8 mouse cellular contexts compared by ENCODE assay signal in the genomic region with DNA sequence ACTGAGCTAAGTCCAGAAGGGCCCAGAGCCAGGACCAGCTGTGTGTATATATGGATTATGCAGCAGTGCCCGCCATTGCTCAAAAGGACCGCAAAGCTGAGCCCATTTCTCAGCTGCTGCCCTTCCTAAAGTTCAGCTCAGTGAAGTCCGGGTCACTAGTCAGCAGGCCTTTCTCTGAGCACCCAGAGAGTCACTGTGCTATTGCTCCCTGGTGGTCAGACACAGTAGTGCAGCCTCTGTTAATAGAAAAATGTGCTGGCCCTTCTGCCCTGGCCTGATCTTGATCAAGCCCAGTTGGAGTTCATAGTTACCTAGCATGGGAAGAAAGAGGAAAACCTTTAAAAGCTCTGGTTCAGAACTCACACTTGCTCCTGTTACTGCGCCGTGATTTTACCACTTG. TPM values are rescaled to one million over a fixed set of nuclear protein-coding genes. Genes with fewer than 3 reads are reported as not detected.
A peak's percentile ranks its signal among the peaks of the same experiment; 100 is the strongest.
DNase-seq lines count a peak whose midpoint lies in the region; ATAC-seq and TF ChIP-seq lines count a peak whose summit lies in the region.

No protein-coding gene starts in this region.

- H3K9ac ChIP-seq in intestine, postnatal 0 days (ENCODE audit: low read depth, low read length), result no peak overlapping the region
- no peak overlapping the region for H3K9ac ChIP-seq in intestine, embryonic 15.5 days
- H3K9ac ChIP-seq in MEL (ENCODE audit: control insufficient read depth, low read depth, low read length, poor library complexity, severe bottlenecking), result no peak overlapping the region

- H3K27me3 ChIP-seq in intestine, postnatal 0 days (replicated peaks; ENCODE audit: control insufficient read depth, insufficient read depth, low read length), result no peaks in the 10 kb centered on the region
- H3K27me3 ChIP-seq in intestine, embryonic 15.5 days (replicated peaks), result no peaks in the 10 kb centered on the region
- H3K27me3 ChIP-seq in MEL (ENCODE audit: control insufficient read depth in 1 of 2, insufficient read depth in 2 of 2, low read length in 2 of 2), result peaks cover 0 to 2% of the 10 kb centered on the region in 2 experiments; a peak in 3 of 4 replicates

- TF ChIP-seq CTCF in intestine, postnatal 0 days (IDR thresholded peaks at IDR 0.05; ENCODE audit: low read depth), result peak; percentile 77
- peak; percentile 55 to 73 (median 67) for TF ChIP-seq CTCF in MEL (IDR thresholded peaks at IDR 0.05 in 2 of 3, conservative IDR thresholded peaks at IDR 0.05 in 1 of 3; ENCODE audit: control insufficient read depth in 1 of 3, insufficient read depth in 1 of 3, low read depth in 2 of 3, low read length in 3 of 3, poor library complexity in 1 of 3, severe bottlenecking in 1 of 3)

- no peaks in the 10 kb centered on the region for H3K79me2 ChIP-seq in MEL (ENCODE audit: control insufficient read depth, insufficient read depth, low read length, poor library complexity)

- peak; percentile 41 for TF ChIP-seq RAD21 in MEL (IDR thresholded peaks at IDR 0.05; ENCODE audit: low read depth, low read length)

- H3K4me2 ChIP-seq in intestine, postnatal 0 days (replicated peaks; ENCODE audit: low read depth), result no peak overlapping the region
- no peak overlapping the region for H3K4me2 ChIP-seq in intestine, embryonic 15.5 days (replicated peaks)

- peak; percentile 70 for DNase-seq in B cell, adult 2 months
- DNase-seq in MEL (ENCODE audit: low read depth, low spot score), result peak; percentile 56
- DNase-seq in cerebellum, postnatal 10 days, result peak; percentile 82 to 89
- DNase-seq in large intestine, adult 2 months (ENCODE audit: low read depth, low spot score), result peak; percentile 4
- DNase-seq in retina, adult 2 months (ENCODE audit: low read depth, low spot score), result peak; percentile 49

- TF ChIP-seq EP300 in MEL (IDR thresholded peaks at IDR 0.05; ENCODE audit: low read depth in 1 of 2, low read length in 2 of 2), result no peak

- WGBS in intestine, postnatal 0 days, result 36% methylated on average over 5 of the region's 5 CpGs
- WGBS in intestine, embryonic 15.5 days, result 28% methylated on average over 5 of the region's 5 CpGs
- 47% methylated on average over 5 of the region's 5 CpGs for WGBS in large intestine, adult 2 months

- no peak overlapping the region for H3K4me3 ChIP-seq in intestine, postnatal 0 days (ENCODE audit: low read depth, low read length)
- H3K4me3 ChIP-seq in intestine, embryonic 15.5 days (replicated peaks), result no peak overlapping the region
- no peak overlapping the region for H3K4me3 ChIP-seq in MEL (ENCODE audit: control insufficient read depth in 1 of 2, insufficient read depth in 1 of 2, low read depth in 2 of 2, low read length in 2 of 2)

- H3K9me3 ChIP-seq in intestine, postnatal 0 days (ENCODE audit: control insufficient read depth), result no peaks in the 10 kb centered on the region
- no peaks in the 10 kb centered on the region for H3K9me3 ChIP-seq in intestine, embryonic 15.5 days
- no peaks in the 10 kb centered on the region for H3K9me3 ChIP-seq in MEL (replicated peaks; ENCODE audit: insufficient read depth, low read length)

- no peak for ATAC-seq in intestine, postnatal 0 days
- ATAC-seq in intestine, embryonic 15.5 days, result no peak
- ATAC-seq in erythroid progenitor cell, adult 5-6 weeks (replicated peaks; ENCODE audit: low FRiP score, poor library complexity, severe bottlenecking), result no peak; the same call in 1 of the 2 replicates

- no peaks in the 10 kb centered on the region for H3K4me1 ChIP-seq in intestine, postnatal 0 days (replicated peaks; ENCODE audit: control insufficient read depth, insufficient read depth, low read length)
- H3K4me1 ChIP-seq in intestine, embryonic 15.5 days (replicated peaks), result no peaks in the 10 kb centered on the region
- H3K4me1 ChIP-seq in MEL (ENCODE audit: control insufficient read depth in 1 of 2, insufficient read depth in 2 of 2, low read length in 2 of 2), result no peaks in the 10 kb centered on the region

- TF ChIP-seq POLR2A in MEL (IDR thresholded peaks at IDR 0.05; ENCODE audit: control insufficient read depth in 1 of 2, insufficient read depth in 1 of 2, low read depth in 1 of 2, low read length in 2 of 2, poor library complexity in 1 of 2), result no peak

- no peaks in the 10 kb centered on the region for H3K36me3 ChIP-seq in intestine, postnatal 0 days (ENCODE audit: control insufficient read depth, insufficient read depth)
- H3K36me3 ChIP-seq in intestine, embryonic 15.5 days, result no peaks in the 10 kb centered on the region
- H3K36me3 ChIP-seq in MEL (ENCODE audit: control insufficient read depth in 1 of 2, insufficient read depth in 2 of 2, low read length in 2 of 2), result no peaks in the 10 kb centered on the region

- H3K27ac ChIP-seq in intestine, postnatal 0 days (ENCODE audit: low read depth, low read length), result no peak overlapping the region
- no peak overlapping the region for H3K27ac ChIP-seq in intestine, embryonic 15.5 days
- H3K27ac ChIP-seq in MEL (ENCODE audit: control insufficient read depth, low read depth, low read length), result no peak overlapping the region

TF ChIP-seq in MEL, 35 proteins besides CTCF, POLR2A, EP300 and RAD21:
- TF ChIP-seq MXI1 (IDR thresholded peaks at IDR 0.05; ENCODE audit: low read depth, low read length) (no peak), SMC3 (IDR thresholded peaks at IDR 0.05; ENCODE audit: low read depth, low read length) (peak; percentile 60), ZC3H11A (IDR thresholded peaks at IDR 0.05; ENCODE audit: low read depth, low read length) (0 out of 2 replicates have a peak, but pooled peaks have one; percentile 11), NRF1 (IDR thresholded peaks at IDR 0.05; ENCODE audit: insufficient read depth, low read depth, low read length, poor library complexity, severe bottlenecking) (no peak), GABPA (IDR thresholded peaks at IDR 0.05; ENCODE audit: low read depth, low read length) (no peak)

RNA-seq across cellular contexts. Expression of gene Tmem266, which starts 55.7 kb away (rescaled TPM):
- polyA plus RNA-seq in intestine, postnatal 0 days (2015; fragmentation: Nextera tagmentation; extraction: Ambion mirVana), result 0.16 and 0.21 TPM in 2 replicates
- 0.81 and 1.3 TPM in 2 replicates for polyA plus RNA-seq in intestine, embryonic 15.5 days (2015; fragmentation: Nextera tagmentation; extraction: Ambion mirVana)
- not detected in 2 replicates for total RNA-seq in MEL (2012; rRNA removed)
- polyA plus RNA-seq in MEL (2012; ENCODE audit: insufficient read depth in 1 of 2, insufficient read length in 2 of 2, low read depth in 1 of 2, low replicate concordance in 2 of 2, missing spikeins in 1 of 2), result not detected
- polyA plus RNA-seq in large intestine, adult 2 months (2012; rRNA removed), result 1.1 and 1.3 TPM in 2 replicates
- total RNA-seq in erythroid progenitor cell, adult 5-6 weeks (2015; ENCODE audit: low replicate concordance), result not detected in 2 replicates
- not detected in 2 replicates for total RNA-seq in erythroid progenitor cell, adult 5-6 weeks (2017; ENCODE audit: low replicate concordance)

RNA-seq across cellular contexts. Expression of gene Nrg4, which starts 55.8 kb away (rescaled TPM):
- polyA plus RNA-seq in intestine, postnatal 0 days (2015; fragmentation: Nextera tagmentation; extraction: Ambion mirVana), result 4.5 and 4.9 TPM in 2 replicates
- polyA plus RNA-seq in intestine, embryonic 15.5 days (2015; fragmentation: Nextera tagmentation; extraction: Ambion mirVana), result 1.1 TPM in 2 replicates
- 0.08 TPM in 1 of 2 replicates, not detected in the other for total RNA-seq in MEL (2012; rRNA removed)
- polyA plus RNA-seq in MEL (2012; ENCODE audit: insufficient read depth in 1 of 2, insufficient read length in 2 of 2, low read depth in 1 of 2, low replicate concordance in 2 of 2, missing spikeins in 1 of 2), result under 1 TPM in 1 of 2 experiments, not detected in 1; 0.67 TPM
- 1.7 and 2.9 TPM in 2 replicates for polyA plus RNA-seq in large intestine, adult 2 months (2012; rRNA removed)
- total RNA-seq in erythroid progenitor cell, adult 5-6 weeks (2015; ENCODE audit: low replicate concordance), result 1.7 and 3.6 TPM in 2 replicates
- total RNA-seq in erythroid progenitor cell, adult 5-6 weeks (2017; ENCODE audit: low replicate concordance), result 2.3 and 2.7 TPM in 2 replicates

Comparison
In these comparisons a context has a peak if more than half of its experiments do, and no peak if none do; other contexts are left out.
1. DNase-seq: peak in every context shown above with its lines; median percentile 86 in cerebellum, postnatal 10 days; 70 in B cell, adult 2 months; 56 in MEL; 49 in retina, adult 2 months; 4 in large intestine, adult 2 months.